Mouse (Mus musculus) embryonic facial prominence, embryonic 11.5 days (tissue): Measurements from ENCODE around the gene Rnf222. TPM values are rescaled to one million over a fixed set of nuclear protein-coding genes. Genes with fewer than 3 reads are reported as not detected.

Experiments used
- ATAC-seq: fragments of 200-750 bp; cut with Nextera tagmentation; replicated peaks from 2 replicates; pipeline ENCODE4 v1.8.0; 2017; ENCODE audit warnings: low read depth; ENCODE audit not compliant: insufficient number of reproducible peaks, low FRiP score, low TSS enrichment
- DNase-seq: peaks from one replicate; pipeline ENCODE4 v3.0.0-alpha.2; 2015; ENCODE audit warnings: low spot score
- H3K27ac ChIP-seq: fragments of 300-500 bp; sonication (generic); replicated peaks from 2 replicates; pipeline ENCODE4 v1.5.1; 2014; ENCODE audit warnings: mild to moderate bottlenecking, low read depth, low read length, control low read depth
- H3K27me3 ChIP-seq: fragments of 300-500 bp; sonication (generic); 2 replicates; pipeline ENCODE4 v1.6.1; 2014; ENCODE audit warnings: mild to moderate bottlenecking, low read length, moderate library complexity, mixed read lengths; ENCODE audit not compliant: control insufficient read depth, insufficient read depth
- H3K36me3 ChIP-seq: fragments of 300-500 bp; sonication (generic); replicated peaks from 2 replicates; pipeline ENCODE4 v1.6.1; 2014; ENCODE audit warnings: low read depth, mild to moderate bottlenecking, low read length, moderate library complexity, mixed read lengths; ENCODE audit not compliant: control insufficient read depth, insufficient read depth
- H3K4me1 ChIP-seq: fragments of 300-500 bp; sonication (generic); 2 replicates; pipeline ENCODE4 v1.6.1; 2014; ENCODE audit warnings: low read length, mixed read lengths; ENCODE audit not compliant: control insufficient read depth, insufficient read depth
- H3K4me2 ChIP-seq: fragments of 300-500 bp; sonication (generic); 2 replicates; pipeline ENCODE4 v1.6.1; 2014; ENCODE audit warnings: low read depth, mild to moderate bottlenecking, control low read depth, low read length, moderate library complexity
- H3K4me3 ChIP-seq: fragments of 300-500 bp; sonication (generic); 2 replicates; pipeline ENCODE4 v1.5.1; 2014; ENCODE audit warnings: low read depth, low read length, control low read depth
- H3K9ac ChIP-seq: fragments of 300-500 bp; sonication (generic); replicated peaks from 2 replicates; pipeline ENCODE4 v1.6.1; 2014; ENCODE audit warnings: mild to moderate bottlenecking, control low read depth, low read length
- H3K9me3 ChIP-seq: fragments of 300-500 bp; sonication (generic); replicated peaks from 2 replicates; pipeline ENCODE4 v1.6.1; 2016; ENCODE audit warnings: mild to moderate bottlenecking, low read length, inconsistent platforms, mixed read lengths; ENCODE audit not compliant: control insufficient read depth
- WGBS: fragments of 180-500 bp; shearing (Covaris S2); extraction: QIAGEN DNeasy Blood & Tissue Kit; methylation state at CpG from one replicate; pipeline ENCODE4 v1.1.7; 2014; 5-methylcytosine and 5-hydroxymethylcytosine counted together
- polyA plus RNA-seq: library from polyadenylated mRNA; unstranded; fragments of >200 nt; fragmentation: Nextera tagmentation; extraction: Ambion mirVana; gene quantifications from 2 replicates; pipeline ENCODE4 v1.2.1, GENCODE M21; 2014

Gene Rnf222
- polyA plus RNA-seq, 1 experiment from 2014 or later: 0.11 TPM

DNA sequence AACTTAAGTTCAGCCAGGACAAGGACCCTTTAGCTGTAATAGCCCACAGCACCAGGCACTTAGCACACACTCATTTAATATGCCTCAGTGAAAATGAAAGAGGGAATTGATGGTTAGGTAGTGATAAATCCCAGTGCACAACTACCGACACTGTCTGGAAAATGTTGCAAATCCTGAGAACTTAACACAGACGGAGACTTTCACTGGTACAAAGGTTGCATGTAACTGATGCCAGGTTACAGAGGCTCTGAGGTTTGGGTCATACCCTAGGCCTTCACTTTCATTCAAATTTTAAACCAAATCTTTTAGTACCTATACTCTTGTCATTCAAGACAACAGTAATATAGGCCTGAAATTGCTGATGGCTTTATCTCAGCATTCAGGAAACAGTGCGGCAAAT is 31.0 kb upstream of the Rnf222 start:
- Histone ChIP-seq H3K4me3 (no peak overlapping the region), H3K36me3 (no peaks in the 10 kb centered on the region), H3K9ac (no peak overlapping the region), H3K4me2 (no peak overlapping the region), H3K4me1 (no peaks in the 10 kb centered on the region), H3K27me3 (no peaks in the 10 kb centered on the region), H3K9me3 (no peaks in the 10 kb centered on the region), H3K27ac (no peak overlapping the region)
- WGBS: 87% methylated on average over 3 of the region's 3 CpGs
- ATAC-seq (no peak), DNase-seq (no peak)

GRCm38 (mm10) chr11:68859943-68860593 is 28.3 kb upstream of the Rnf222 start:
- no peak for ATAC-seq
- Histone ChIP-seq H3K36me3 (no peaks in the 10 kb centered on the region), H3K9me3 (no peaks in the 10 kb centered on the region), H3K4me1 (no peaks in the 10 kb centered on the region), H3K27ac (no peak overlapping the region), H3K9ac (no peak overlapping the region), H3K4me3 (no peak overlapping the region), H3K4me2 (no peak overlapping the region), H3K27me3 (no peaks in the 10 kb centered on the region)
- 78% methylated on average over 8 of the region's 8 CpGs for WGBS
- no peak for DNase-seq

DNA sequence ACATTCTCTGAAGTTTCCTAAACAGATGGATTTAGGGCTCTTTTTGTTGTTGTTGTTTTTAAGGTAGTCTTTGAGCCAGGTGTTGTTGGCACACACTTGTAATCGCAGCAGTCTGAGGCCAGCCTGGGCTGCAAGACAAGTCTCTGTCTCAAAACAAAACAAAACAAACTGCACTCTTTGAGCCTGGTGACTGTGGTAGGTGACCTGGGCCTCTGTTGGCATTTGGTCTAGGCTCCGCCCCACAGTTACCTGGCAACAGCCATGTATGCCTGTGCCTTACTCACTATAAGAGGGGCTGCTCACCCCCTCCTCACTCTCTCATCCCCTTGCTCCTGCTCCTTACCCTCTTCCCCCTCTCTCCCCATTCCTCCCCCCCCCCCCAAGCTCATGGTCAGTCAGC is 26.1 kb upstream of the Rnf222 start:
- H3K36me3 ChIP-seq: no peaks in the 10 kb centered on the region
- WGBS: 74% methylated on average over 2 of the region's 2 CpGs
- DNase-seq: no peak

DNA sequence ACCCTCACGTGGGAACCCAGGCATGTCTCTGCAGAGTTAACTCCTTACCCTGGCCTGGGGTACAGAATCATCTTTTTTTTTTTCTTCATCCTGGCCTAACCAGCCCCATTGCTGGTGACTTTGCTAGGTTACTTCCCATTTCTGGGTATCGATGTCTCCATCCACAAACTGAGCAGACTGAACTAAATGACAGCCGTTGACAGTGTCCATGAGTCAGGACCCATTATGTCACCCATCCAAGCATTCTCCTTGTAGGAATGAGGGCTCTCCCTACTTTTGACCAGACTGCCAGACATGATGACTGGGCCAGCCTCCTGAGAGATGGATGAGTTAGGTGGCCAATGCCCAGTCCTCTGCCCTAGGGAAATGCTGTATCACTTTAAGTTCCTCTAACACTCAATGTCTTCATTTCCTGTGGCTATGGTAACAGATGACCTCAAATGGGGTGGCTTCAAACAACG is 24.7 kb upstream of the Rnf222 start:
- H3K9ac ChIP-seq: no peak overlapping the region
- no peaks in the 10 kb centered on the region for H3K9me3 ChIP-seq
- no peak overlapping the region for H3K27ac ChIP-seq
- no peaks in the 10 kb centered on the region for H3K27me3 ChIP-seq
- H3K4me3 ChIP-seq: no peak overlapping the region
- no peak overlapping the region for H3K4me2 ChIP-seq
- no peaks in the 10 kb centered on the region for H3K36me3 ChIP-seq
- WGBS: 76% methylated on average over 4 of the region's 4 CpGs
- DNase-seq (no peak), ATAC-seq (no peak)
- H3K4me1 ChIP-seq: no peaks in the 10 kb centered on the region

More for the DNA sequence above, 26.1 kb upstream of the Rnf222 start:
- no peak overlapping the region for H3K4me3 ChIP-seq
- no peak overlapping the region for H3K9ac ChIP-seq
- no peak for ATAC-seq
- H3K4me2 ChIP-seq: no peak overlapping the region
- no peak overlapping the region for H3K27ac ChIP-seq
- H3K27me3 ChIP-seq: no peaks in the 10 kb centered on the region
- H3K4me1 ChIP-seq: no peaks in the 10 kb centered on the region
- H3K9me3 ChIP-seq: no peaks in the 10 kb centered on the region

DNA sequence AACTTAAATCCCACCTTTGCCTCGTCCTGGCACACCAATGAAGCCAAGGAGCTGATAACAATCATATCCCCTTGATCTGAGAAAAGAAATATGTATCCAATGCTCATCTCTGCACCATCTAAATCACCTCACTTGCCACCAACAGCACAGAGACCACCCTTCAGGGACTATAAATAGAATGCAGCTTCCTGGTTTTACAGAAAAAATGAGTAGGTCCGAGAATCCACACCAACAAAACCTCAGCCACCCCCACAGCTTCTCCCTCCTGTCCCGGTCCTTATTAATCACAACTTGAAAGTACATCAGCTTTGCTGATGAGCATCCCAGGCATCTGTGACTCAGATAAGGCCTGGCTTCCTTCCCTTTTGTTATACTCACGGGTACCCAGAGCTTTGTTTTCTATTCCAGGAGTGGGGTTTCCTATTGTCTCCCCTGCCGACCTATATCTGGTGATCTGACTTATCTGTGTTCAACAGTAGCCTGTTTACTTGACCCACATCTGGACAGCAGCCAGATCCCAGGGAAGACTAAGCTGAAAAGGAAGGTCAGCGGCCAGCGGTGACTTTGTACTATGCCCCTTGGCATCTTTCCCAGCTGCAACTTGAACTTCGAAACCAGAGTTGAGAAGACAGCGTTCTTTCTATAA is 23.7 kb upstream of the Rnf222 start:
- Histone ChIP-seq H3K4me3 (no peak overlapping the region), H3K36me3 (no peaks in the 10 kb centered on the region), H3K4me1 (no peaks in the 10 kb centered on the region), H3K4me2 (no peak overlapping the region), H3K9me3 (no peaks in the 10 kb centered on the region), H3K9ac (no peak overlapping the region), H3K27ac (no peak overlapping the region), H3K27me3 (no peaks in the 10 kb centered on the region)
- ATAC-seq: no peak
- peak; percentile 6 for DNase-seq
- WGBS: 67% methylated on average over 9 of the region's 9 CpGs

GRCm38 (mm10) chr11:68871277-68871676 is 17.1 kb upstream of the Rnf222 start:
- Histone ChIP-seq H3K4me3 (no peak overlapping the region), H3K9me3 (no peaks in the 10 kb centered on the region), H3K27me3 (no peaks in the 10 kb centered on the region), H3K36me3 (no peaks in the 10 kb centered on the region), H3K4me2 (no peak overlapping the region), H3K9ac (no peak overlapping the region), H3K27ac (no peak overlapping the region), H3K4me1 (no peaks in the 10 kb centered on the region)
- DNase-seq: no peak
- ATAC-seq: no peak
- 83% methylated on average over 9 of the region's 9 CpGs for whole genome bisulfite sequencing

- Histone ChIP-seq H3K9me3 (no peaks in the 10 kb centered on the region), H3K36me3 (no peaks in the 10 kb centered on the region), H3K4me3 (no peak within 1 kb of the TSS), H3K4me2 (no peak within 1 kb of the TSS), H3K27me3 (no peaks in the 10 kb centered on the region), H3K4me1 (no peaks in the 10 kb centered on the region), H3K9ac (no peak within 1 kb of the TSS), H3K27ac (no peak within 1 kb of the TSS)
- 68% methylated on average over 6 of the region's 6 CpGs for WGBS
- DNase-seq (no peak), ATAC-seq (no peak)
Measured at GRCm38 (mm10) chr11:68871748-68872147, 16.6 kb upstream of the Rnf222 start, which contains the start of gene Ndel1. TSS of gene Ndel1 (minus strand) at chr11:68871858.

GRCm38 (mm10) chr11:68874841-68875240 is 13.5 kb upstream of the Rnf222 start:
- Histone ChIP-seq H3K9me3 (no peaks in the 10 kb centered on the region), H3K9ac (no peak overlapping the region), H3K27ac (no peak overlapping the region), H3K4me1 (no peaks in the 10 kb centered on the region), H3K36me3 (no peaks in the 10 kb centered on the region), H3K4me3 (no peak overlapping the region), H3K4me2 (no peak overlapping the region), H3K27me3 (no peaks in the 10 kb centered on the region)
- 0% methylated on average over 2 of the region's 2 CpGs for WGBS
- DNase-seq (peak; percentile 86), ATAC-seq (no peak)
